Mouse (Mus musculus): ENCODE measurements at regions not wholly inside any gene's neighbourhood (a gene's known extent, or its start where the extent isn't known, plus 50 kb on each side); places are given as distances from the start of the nearest gene placed in this dataset.
A peak's percentile ranks its signal among the peaks of the same experiment; 100 is the strongest.

DNA sequence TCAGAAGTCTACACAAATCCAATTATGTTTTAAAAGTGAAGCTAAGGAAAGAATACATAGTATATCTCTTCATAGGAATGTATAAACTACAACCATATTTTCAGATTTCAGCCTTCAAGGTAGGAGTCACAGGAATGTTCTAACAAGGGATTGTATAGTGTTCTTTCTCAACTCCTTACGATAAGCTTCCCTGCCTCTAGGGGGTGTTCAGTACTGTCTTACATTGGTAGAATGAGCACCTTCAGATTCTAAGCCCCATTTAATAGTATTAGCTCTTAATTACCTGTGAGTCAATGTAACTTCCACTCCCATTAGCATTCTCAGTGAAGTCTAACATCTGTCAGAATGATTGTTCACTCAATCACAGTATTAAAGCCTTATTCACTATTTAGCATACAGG is 481.5 kb upstream of the Mpdz start:
- ATAC-seq (replicated peaks; ENCODE audit: insufficient number of reproducible peaks, insufficient read depth, low FRiP score, low read depth), result no peak
- Histone ChIP-seq H3K4me3 (no peak overlapping the region), H3K36me3 (no peaks in the 10 kb centered on the region), H3K27ac (no peak overlapping the region), H3K9ac (no peak overlapping the region), H3K4me1 (replicated peaks) (no peaks in the 10 kb centered on the region; the same call in 1 of the 2 replicates), H3K4me2 (no peak overlapping the region), H3K27me3 (no peaks in the 10 kb centered on the region), H3K9me3 (replicated peaks) (no peaks in the 10 kb centered on the region)
- 73% methylated on average over 1 of the region's 1 CpGs for WGBS

DNA sequence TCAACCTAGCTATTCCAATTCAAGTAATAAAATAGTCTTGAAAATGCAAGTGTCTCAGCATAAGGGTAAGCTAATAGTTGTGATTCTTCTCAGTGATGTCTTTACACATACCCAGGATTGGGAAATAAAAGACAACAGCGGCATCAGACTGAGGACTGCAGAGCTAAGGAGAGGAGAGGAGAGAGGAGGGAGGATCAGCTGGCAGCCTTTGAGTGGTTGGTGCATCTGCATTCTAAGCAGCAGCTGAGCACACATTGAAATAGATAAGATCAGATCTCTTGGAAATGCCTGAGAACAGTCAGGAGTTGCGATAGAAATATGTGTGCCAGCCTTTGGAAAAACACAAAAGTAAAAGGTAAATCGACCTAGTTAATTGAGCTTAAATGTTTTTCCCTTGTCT is 480.3 kb upstream of the Mpdz start:
- no peak for ATAC-seq (replicated peaks; ENCODE audit: insufficient number of reproducible peaks, insufficient read depth, low FRiP score, low read depth)

GRCm38 (mm10) chr4:81914971-81915370 is 472.4 kb upstream of the Mpdz start:
- no peaks in the 10 kb centered on the region for H3K4me1 ChIP-seq (replicated peaks)
- no peaks in the 10 kb centered on the region for H3K36me3 ChIP-seq
- 78% methylated on average over 2 of the region's 2 CpGs for WGBS
- H3K27ac ChIP-seq, result no peak overlapping the region
- ATAC-seq (replicated peaks; ENCODE audit: insufficient number of reproducible peaks, insufficient read depth, low FRiP score, low read depth), result no peak
- H3K27me3 ChIP-seq, result no peaks in the 10 kb centered on the region
- no peaks in the 10 kb centered on the region for H3K9me3 ChIP-seq (replicated peaks)
- H3K4me2 ChIP-seq, result no peak overlapping the region
- H3K9ac ChIP-seq, result no peak overlapping the region
- H3K4me3 ChIP-seq, result no peak overlapping the region

More for the DNA sequence above, 480.3 kb upstream of the Mpdz start:
- WGBS, result 64% methylated on average over 3 of the region's 3 CpGs
- H3K27ac ChIP-seq, result no peak overlapping the region
- no peaks in the 10 kb centered on the region for H3K9me3 ChIP-seq (replicated peaks)
- no peak overlapping the region for H3K9ac ChIP-seq
- no peak overlapping the region for H3K4me2 ChIP-seq
- no peaks in the 10 kb centered on the region for H3K36me3 ChIP-seq
- no peaks in the 10 kb centered on the region for H3K27me3 ChIP-seq
- no peaks in the 10 kb centered on the region; the same call in 1 of the 2 replicates for H3K4me1 ChIP-seq (replicated peaks)
- no peak overlapping the region for H3K4me3 ChIP-seq

GRCm38 (mm10) chr4:81913296-81913695 is 470.7 kb upstream of the Mpdz start:
- Histone ChIP-seq H3K27me3 (no peaks in the 10 kb centered on the region), H3K36me3 (no peaks in the 10 kb centered on the region), H3K9me3 (replicated peaks) (no peaks in the 10 kb centered on the region), H3K4me2 (no peak overlapping the region), H3K4me3 (no peak overlapping the region), H3K4me1 (replicated peaks) (no peaks in the 10 kb centered on the region), H3K27ac (no peak overlapping the region), H3K9ac (no peak overlapping the region)
- ATAC-seq (replicated peaks; ENCODE audit: insufficient number of reproducible peaks, insufficient read depth, low FRiP score, low read depth), result no peak
- WGBS, result 55% methylated on average over 10 of the region's 10 CpGs

DNA sequence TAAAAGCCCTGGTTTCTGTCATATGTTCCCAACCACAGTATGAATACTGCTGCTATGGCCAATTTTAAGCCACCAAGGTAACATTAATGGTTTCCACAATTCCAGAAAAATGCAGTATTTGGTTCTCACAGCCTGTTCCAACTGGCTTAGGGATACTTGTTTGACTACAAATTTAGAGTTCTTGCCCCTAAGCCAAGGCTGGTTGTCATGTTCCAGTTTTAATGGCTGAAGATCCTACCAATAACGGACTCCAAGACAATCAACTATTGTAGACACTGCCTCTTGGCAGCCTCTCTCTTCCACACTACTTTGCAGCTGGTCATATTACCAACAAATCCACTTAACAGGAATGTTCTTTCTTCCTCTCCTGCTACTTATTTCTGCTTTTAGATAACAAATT is 470.0 kb upstream of the Mpdz start:
- no peak overlapping the region for H3K9ac ChIP-seq
- H3K9me3 ChIP-seq (replicated peaks), result no peaks in the 10 kb centered on the region
- ATAC-seq (replicated peaks; ENCODE audit: insufficient number of reproducible peaks, insufficient read depth, low FRiP score, low read depth), result no peak
- no peak overlapping the region for H3K4me3 ChIP-seq
- no peak overlapping the region for H3K4me2 ChIP-seq
- no peaks in the 10 kb centered on the region for H3K27me3 ChIP-seq
- no peaks in the 10 kb centered on the region for H3K36me3 ChIP-seq
- H3K4me1 ChIP-seq (replicated peaks), result no peaks in the 10 kb centered on the region
- 81% methylated on average over 1 of the region's 1 CpGs for WGBS
- no peak overlapping the region for H3K27ac ChIP-seq

GRCm38 (mm10) chr4:81899961-81900540 is 457.4 kb upstream of the Mpdz start:
- ATAC-seq (replicated peaks; ENCODE audit: insufficient number of reproducible peaks, insufficient read depth, low FRiP score, low read depth), result no peak
- Histone ChIP-seq H3K36me3 (no peaks in the 10 kb centered on the region), H3K4me2 (no peak overlapping the region), H3K4me3 (no peak overlapping the region), H3K4me1 (replicated peaks) (peaks cover 10% of the 10 kb centered on the region), H3K27ac (peak overlapping the region; percentile 73), H3K27me3 (no peaks in the 10 kb centered on the region), H3K9me3 (replicated peaks) (no peaks in the 10 kb centered on the region), H3K9ac (no peak overlapping the region)
- 26% methylated on average over 5 of the region's 5 CpGs for WGBS

- Histone ChIP-seq H3K4me2 (no peak overlapping the region), H3K4me3 (no peak overlapping the region), H3K9ac (no peak overlapping the region), H3K27ac (no peak overlapping the region), H3K4me1 (replicated peaks) (peaks cover 10% of the 10 kb centered on the region), H3K36me3 (no peaks in the 10 kb centered on the region), H3K9me3 (replicated peaks) (no peaks in the 10 kb centered on the region), H3K27me3 (no peaks in the 10 kb centered on the region)
- WGBS, result 76% methylated on average over 2 of the region's 2 CpGs
- no peak for ATAC-seq (replicated peaks; ENCODE audit: insufficient number of reproducible peaks, insufficient read depth, low FRiP score, low read depth)
Measured at GRCm38 (mm10) chr4:81898661-81899060, 456.0 kb upstream of the Mpdz start.

- peaks cover 10% of the 10 kb centered on the region for H3K4me1 ChIP-seq (replicated peaks)
- H3K36me3 ChIP-seq, result no peaks in the 10 kb centered on the region
- no peaks in the 10 kb centered on the region for H3K27me3 ChIP-seq
- H3K4me2 ChIP-seq, result no peak overlapping the region
- H3K9ac ChIP-seq, result no peak overlapping the region
- no peak for ATAC-seq (replicated peaks; ENCODE audit: insufficient number of reproducible peaks, insufficient read depth, low FRiP score, low read depth)
- H3K9me3 ChIP-seq (replicated peaks), result no peaks in the 10 kb centered on the region
- no peak overlapping the region for H3K27ac ChIP-seq
- 58% methylated on average over 5 of the region's 5 CpGs for WGBS
- H3K4me3 ChIP-seq, result no peak overlapping the region
Measured at GRCm38 (mm10) chr4:81897451-81897850, 454.8 kb upstream of the Mpdz start.

GRCm38 (mm10) chr4:81868941-81869340 is 426.3 kb upstream of the Mpdz start:
- H3K27me3 ChIP-seq, result no peaks in the 10 kb centered on the region
- H3K4me2 ChIP-seq, result no peak overlapping the region
- H3K4me1 ChIP-seq (replicated peaks), result no peaks in the 10 kb centered on the region
- no peak overlapping the region for H3K4me3 ChIP-seq
- H3K9ac ChIP-seq, result no peak overlapping the region
- WGBS, result 91% methylated on average over 2 of the region's 2 CpGs
- no peak overlapping the region for H3K27ac ChIP-seq
- no peak for ATAC-seq (replicated peaks; ENCODE audit: insufficient number of reproducible peaks, insufficient read depth, low FRiP score, low read depth)
- H3K9me3 ChIP-seq (replicated peaks), result no peaks in the 10 kb centered on the region
- no peaks in the 10 kb centered on the region for H3K36me3 ChIP-seq

DNA sequence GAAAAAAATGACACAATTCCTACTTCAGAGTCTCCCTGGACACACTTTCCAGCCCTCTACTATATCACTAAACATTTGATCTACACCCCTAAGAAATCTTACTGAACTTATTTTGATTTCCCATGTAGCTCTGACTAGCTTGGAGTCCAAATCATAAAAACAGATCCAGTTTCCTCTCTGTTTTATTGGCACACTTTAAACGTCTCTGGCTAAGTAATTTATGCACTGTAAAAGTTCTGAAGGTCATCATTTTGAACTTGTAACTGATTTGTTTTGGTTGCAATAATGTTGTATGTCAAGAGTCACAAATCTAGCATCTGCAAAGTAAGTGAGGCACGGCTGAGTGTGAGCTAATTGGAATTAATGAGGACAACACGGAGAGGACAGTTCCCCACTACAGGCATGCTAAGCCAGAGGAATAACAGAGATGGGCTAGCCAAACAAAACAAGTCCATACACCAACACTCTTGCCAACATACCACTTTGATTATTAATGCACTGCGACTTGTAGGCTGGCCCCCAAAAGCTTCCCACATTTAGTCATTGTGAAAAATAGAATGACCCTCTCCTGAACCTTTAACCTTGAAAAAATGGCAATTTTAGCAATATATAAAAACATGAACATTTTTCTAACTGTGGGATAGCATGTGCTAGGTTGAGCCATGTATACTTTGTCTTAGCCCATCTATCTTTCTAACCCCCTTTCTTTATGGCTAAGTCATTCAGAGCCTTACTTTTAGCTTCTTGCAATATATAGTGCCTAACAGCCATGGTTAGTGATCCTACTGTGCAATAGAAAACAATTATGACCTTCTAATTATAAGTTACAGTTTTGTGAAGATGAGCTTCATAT is 399.3 kb upstream of the Mpdz start:
- Histone ChIP-seq H3K27me3 (no peaks in the 10 kb centered on the region), H3K9me3 (replicated peaks) (no peaks in the 10 kb centered on the region), H3K9ac (no peak overlapping the region), H3K4me3 (no peak overlapping the region), H3K4me2 (no peak overlapping the region), H3K27ac (peak overlapping the region; percentile 43; the same call in 1 of the 2 replicates), H3K4me1 (replicated peaks) (no peaks in the 10 kb centered on the region), H3K36me3 (no peaks in the 10 kb centered on the region)
- no peak for ATAC-seq (replicated peaks; ENCODE audit: insufficient number of reproducible peaks, insufficient read depth, low FRiP score, low read depth)
- 57% methylated on average over 4 of the region's 4 CpGs for whole genome bisulfite sequencing

DNA sequence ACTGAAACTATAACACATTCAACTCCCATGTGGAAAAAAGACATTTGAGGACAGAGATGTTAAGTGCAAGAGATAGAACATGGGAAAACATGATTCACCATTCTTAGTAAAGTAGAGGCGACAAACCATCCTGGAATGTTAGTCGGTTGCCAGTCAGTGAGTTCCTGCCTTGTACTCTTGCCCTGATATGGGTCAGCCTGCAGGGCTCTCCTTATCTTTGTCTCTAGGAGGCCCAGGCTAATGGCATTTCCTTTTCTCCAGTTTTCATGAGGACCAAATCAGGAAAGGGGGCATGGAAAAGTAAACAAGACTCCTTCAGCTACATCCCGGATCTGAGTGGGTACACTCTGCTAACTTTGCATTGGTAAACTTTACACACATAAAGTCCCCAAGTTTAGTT is 387.4 kb upstream of the Mpdz start:
- no peak overlapping the region for H3K4me2 ChIP-seq
- peaks cover 23% of the 10 kb centered on the region for H3K4me1 ChIP-seq (replicated peaks)
- no peaks in the 10 kb centered on the region for H3K27me3 ChIP-seq
- no peaks in the 10 kb centered on the region for H3K36me3 ChIP-seq
- no peak overlapping the region for H3K4me3 ChIP-seq
- H3K9me3 ChIP-seq (replicated peaks), result no peaks in the 10 kb centered on the region
- peak overlapping the region; percentile 57 for H3K27ac ChIP-seq
- H3K9ac ChIP-seq, result no peak overlapping the region
- 10% methylated on average over 3 of the region's 3 CpGs for WGBS
- peak; percentile 85 for ATAC-seq (replicated peaks; ENCODE audit: insufficient number of reproducible peaks, insufficient read depth, low FRiP score, low read depth)

- Histone ChIP-seq H3K9me3 (replicated peaks) (no peaks in the 10 kb centered on the region), H3K36me3 (no peaks in the 10 kb centered on the region), H3K27me3 (no peaks in the 10 kb centered on the region), H3K4me1 (replicated peaks) (peaks cover 24% of the 10 kb centered on the region), H3K27ac (no peak overlapping the region), H3K4me2 (no peak overlapping the region), H3K9ac (no peak overlapping the region), H3K4me3 (no peak overlapping the region)
- 87% methylated on average over 4 of the region's 4 CpGs for WGBS
- no peak for ATAC-seq (replicated peaks; ENCODE audit: insufficient number of reproducible peaks, insufficient read depth, low FRiP score, low read depth)
Measured at GRCm38 (mm10) chr4:81827453-81827852, 384.8 kb upstream of the Mpdz start.

All from heart, embryonic 15.5 days (tissue).